Mouse (Mus musculus) myocyte (in vitro differentiated cells): ENCODE data around the gene Ticrr. TPM values are rescaled to one million over a fixed set of nuclear protein-coding genes. Genes with fewer than 3 reads are reported as not detected.

Source experiments
- H3K27me3 ChIP-seq: one replicate; pipeline ENCODE4 v1.6.1; 2011; ENCODE audit not compliant: control insufficient read depth, insufficient read depth, insufficient read length
- H3K36me3 ChIP-seq: one replicate; pipeline ENCODE4 v1.6.1; 2011; ENCODE audit not compliant: control insufficient read depth, insufficient read depth
- H3K4me2 ChIP-seq: one replicate; pipeline ENCODE4 v1.6.1; 2011; ENCODE audit warnings: low read depth, control low read depth
- H3K4me3 ChIP-seq: one replicate; pipeline ENCODE4 v1.5.1; 2011; ENCODE audit warnings: mild to moderate bottlenecking, control low read depth, moderate library complexity
- H3K79me2 ChIP-seq: one replicate; pipeline ENCODE4 v1.6.1; 2011; ENCODE audit not compliant: control insufficient read depth, insufficient read depth
- H3ac ChIP-seq: one replicate; pipeline ENCODE4 v1.6.1; 2011; ENCODE audit not compliant: control insufficient read depth, insufficient read length
- CEBPB ChIP-seq: IDR thresholded peaks from 2 replicates; pipeline ENCODE4 v1.6.1; 2011; ENCODE audit warnings: mild to moderate bottlenecking, moderate library complexity; ENCODE audit not compliant: poor library complexity, insufficient read depth, severe bottlenecking
- E2F4 ChIP-seq: IDR thresholded peaks from one replicate; pipeline ENCODE4 v1.6.1; 2011; ENCODE audit warnings: mild to moderate bottlenecking, control low read depth, moderate library complexity; ENCODE audit not compliant: insufficient read depth
- MAX ChIP-seq: IDR thresholded peaks from one replicate; pipeline ENCODE4 v1.6.1; 2011; ENCODE audit warnings: low read depth, mild to moderate bottlenecking, control low read depth
- MYOD1 ChIP-seq, 3 experiments: IDR thresholded peaks; one replicate each; pipeline ENCODE4 v1.6.1; 2011; ENCODE audit warnings: control low read depth in 2 of 3, low read depth in 2 of 3, mild to moderate bottlenecking in 2 of 3, moderate library complexity in 1 of 3; ENCODE audit not compliant: insufficient read length in 2 of 3, control insufficient read depth in 1 of 3
- MYOG ChIP-seq, 3 experiments: IDR thresholded peaks; one replicate each; pipeline ENCODE4 v1.6.1; 2011; ENCODE audit warnings: control low read depth in 2 of 3, low read depth in 2 of 3, mild to moderate bottlenecking in 2 of 3; ENCODE audit not compliant: insufficient read length in 2 of 3, control insufficient read depth in 1 of 3, insufficient read depth in 1 of 3
- POLR2A ChIP-seq: IDR thresholded peaks from one replicate; pipeline ENCODE4 v1.6.1; 2011; ENCODE audit warnings: low read depth, mild to moderate bottlenecking, control low read depth, moderate library complexity; ENCODE audit not compliant: insufficient read length
- POLR2AphosphoS2 ChIP-seq: IDR thresholded peaks from one replicate; pipeline ENCODE4 v1.6.1; 2011; ENCODE audit warnings: low read depth, control low read depth; ENCODE audit not compliant: insufficient read length
- REST ChIP-seq: IDR thresholded peaks from one replicate; pipeline ENCODE4 v1.6.1; 2011; ENCODE audit warnings: mild to moderate bottlenecking, control low read depth, moderate library complexity; ENCODE audit not compliant: insufficient read depth, insufficient read length
- SRF ChIP-seq: IDR thresholded peaks from one replicate; pipeline ENCODE4 v1.6.1; 2011; ENCODE audit warnings: low read depth; ENCODE audit not compliant: control insufficient read depth, insufficient read length
- TCF12 ChIP-seq: IDR thresholded peaks from one replicate; pipeline ENCODE4 v1.6.1; 2011; ENCODE audit warnings: mild to moderate bottlenecking, control low read depth; ENCODE audit not compliant: poor library complexity, insufficient read depth, severe bottlenecking
- TCF3 ChIP-seq: IDR thresholded peaks from one replicate; pipeline ENCODE4 v1.6.1; 2011; ENCODE audit warnings: low read depth, control low read depth; ENCODE audit not compliant: insufficient read length
- USF1 ChIP-seq: IDR thresholded peaks from one replicate; pipeline ENCODE4 v1.6.1; 2011; ENCODE audit warnings: low read depth, mild to moderate bottlenecking, control low read depth, moderate library complexity
- polyA plus RNA-seq: library from polyadenylated mRNA; unstranded; fragments of >200 nt; fragmentation: generic; extraction: Trizol; gene quantifications from one replicate; pipeline ENCODE4 v1.2.1, GENCODE M21; 2012; ENCODE audit warnings: missing spikeins

The Ticrr gene
- polyA plus RNA-seq, 1 experiment, result 1.4 TPM

- Histone ChIP-seq H3K4me2 (peak within 1 kb of the TSS; percentile 92), H3K36me3 (no peaks in the 10 kb centered on the region), H3K4me3 (peak within 1 kb of the TSS; percentile 45), H3K27me3 (no peaks in the 10 kb centered on the region), H3ac (peak within 1 kb of the TSS; percentile 33), H3K79me2 (no peaks in the 10 kb centered on the region)
- TF ChIP-seq REST, result no peak
- TF ChIP-seq POLR2A, result peak; percentile 78
- no peak for TF ChIP-seq TCF12
- TF ChIP-seq USF1, result no peak
- TF ChIP-seq POLR2AphosphoS2, result peak; percentile 52
- TF ChIP-seq CEBPB, result no peak
- TF ChIP-seq MAX, result no peak
- no peak for TF ChIP-seq SRF
- TF ChIP-seq MYOG (IDR thresholded peaks at IDR 0.05; ENCODE audit: control insufficient read depth in 1 of 3, insufficient read depth in 1 of 3, insufficient read length in 2 of 3, low read depth in 2 of 3), result no peak
Measured at GRCm38 (mm10) chr7:79715187-79715981, 55.4 kb downstream of the Ticrr start, which contains the start of gene Kif7. Gene Kif7 (minus strand): TSS chr7:79715720.

- H3K4me2 ChIP-seq, result peak overlapping the region; percentile 18
- H3K36me3 ChIP-seq, result no peaks in the 10 kb centered on the region
- TF ChIP-seq MYOD1 (IDR thresholded peaks at IDR 0.05; ENCODE audit: control insufficient read depth in 1 of 3, insufficient read length in 2 of 3, low read depth in 2 of 3) (no peak), POLR2A (peak; percentile 20)
- H3K4me3 ChIP-seq, result no peak overlapping the region
- no peaks in the 10 kb centered on the region for H3K79me2 ChIP-seq
- peak overlapping the region; percentile 18 for H3ac ChIP-seq
- H3K27me3 ChIP-seq, result peaks cover 28% of the 10 kb centered on the region
Measured at GRCm38 (mm10) chr7:79721386-79721977, 61.5 kb downstream of the Ticrr start.

DNA sequence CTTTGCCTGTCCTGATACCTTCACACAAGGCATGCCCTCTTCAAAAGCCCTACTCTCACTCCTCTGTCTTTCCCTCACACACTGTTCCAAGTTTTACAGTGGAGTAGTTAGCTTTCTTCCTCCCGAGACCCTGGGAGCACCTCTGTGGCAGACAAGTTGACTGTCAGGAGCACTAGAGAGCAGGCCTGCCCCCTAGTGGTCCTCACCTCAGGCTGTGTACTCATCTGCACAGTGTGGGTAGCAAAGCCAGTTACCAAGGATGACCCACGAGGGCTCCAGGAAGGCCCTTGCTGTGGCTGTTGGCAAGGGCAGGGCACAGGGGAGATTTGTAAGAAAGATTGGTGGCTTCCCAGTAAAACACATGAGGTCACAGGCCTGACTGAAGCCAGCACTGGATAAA lies 67.1 kb downstream of the Ticrr start:
- TF ChIP-seq POLR2AphosphoS2, result no peak
- TF ChIP-seq MYOG (IDR thresholded peaks at IDR 0.05; ENCODE audit: control insufficient read depth in 1 of 3, insufficient read depth in 1 of 3, insufficient read length in 2 of 3, low read depth in 2 of 3), result no peak
- TF ChIP-seq REST, result no peak
- no peak for TF ChIP-seq MAX
- no peak for TF ChIP-seq TCF12
- TF ChIP-seq E2F4, result no peak
- no peak for TF ChIP-seq CEBPB
- no peak for TF ChIP-seq SRF
- no peak for TF ChIP-seq TCF3
- no peak for TF ChIP-seq USF1
- no peak for TF ChIP-seq POLR2A
- no peak for TF ChIP-seq MYOD1 (IDR thresholded peaks at IDR 0.05; ENCODE audit: control insufficient read depth in 1 of 3, insufficient read length in 2 of 3, low read depth in 2 of 3)
- Histone ChIP-seq H3K4me3 (no peak overlapping the region), H3K36me3 (no peaks in the 10 kb centered on the region), H3K79me2 (no peaks in the 10 kb centered on the region), H3ac (no peak overlapping the region), H3K27me3 (peaks cover 25% of the 10 kb centered on the region), H3K4me2 (no peak overlapping the region)

DNA sequence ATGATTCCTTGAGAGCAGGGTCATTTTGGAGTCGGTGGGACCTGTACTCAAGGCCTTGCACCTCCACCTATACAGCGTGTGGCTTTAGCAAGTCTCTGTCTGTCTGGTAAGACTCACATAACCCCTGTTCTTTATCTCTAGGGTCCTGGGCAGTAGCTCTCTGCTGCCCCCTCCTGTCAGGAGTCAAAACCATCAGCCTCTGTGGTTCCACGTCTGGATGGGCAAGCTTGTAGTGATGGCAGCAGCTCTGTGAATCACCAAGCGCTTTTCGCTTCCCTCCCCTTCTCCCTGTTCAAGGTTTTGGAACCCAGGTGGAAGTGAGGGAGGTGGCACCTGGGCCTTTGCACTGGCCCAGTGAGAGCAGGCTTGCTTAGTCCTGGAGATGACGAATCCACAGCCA lies 68.2 kb downstream of the Ticrr start:
- no peak overlapping the region for H3K4me2 ChIP-seq
- TF ChIP-seq MYOD1 (IDR thresholded peaks at IDR 0.05; ENCODE audit: control insufficient read depth in 1 of 3, insufficient read length in 2 of 3, low read depth in 2 of 3) (no peak), TCF12 (no peak), TCF3 (no peak), REST (no peak), MAX (no peak), MYOG (IDR thresholded peaks at IDR 0.05; ENCODE audit: control insufficient read depth in 1 of 3, insufficient read depth in 1 of 3, insufficient read length in 2 of 3, low read depth in 2 of 3) (no peak), CEBPB (no peak), SRF (no peak), POLR2A (no peak), E2F4 (no peak), POLR2AphosphoS2 (no peak), USF1 (no peak)
- H3ac ChIP-seq, result no peak overlapping the region
- H3K79me2 ChIP-seq, result no peaks in the 10 kb centered on the region
- H3K4me3 ChIP-seq, result no peak overlapping the region
- H3K27me3 ChIP-seq, result peaks cover 14% of the 10 kb centered on the region
- H3K36me3 ChIP-seq, result no peaks in the 10 kb centered on the region
